Mouse (Mus musculus): ENCODE data around the gene Crygb.
"Not testable (repeated sequence)": the region's sequence is repeated elsewhere in the genome, so short reads cannot be mapped to it uniquely, and the experiment has no call there.

Crygb gene

DNA sequence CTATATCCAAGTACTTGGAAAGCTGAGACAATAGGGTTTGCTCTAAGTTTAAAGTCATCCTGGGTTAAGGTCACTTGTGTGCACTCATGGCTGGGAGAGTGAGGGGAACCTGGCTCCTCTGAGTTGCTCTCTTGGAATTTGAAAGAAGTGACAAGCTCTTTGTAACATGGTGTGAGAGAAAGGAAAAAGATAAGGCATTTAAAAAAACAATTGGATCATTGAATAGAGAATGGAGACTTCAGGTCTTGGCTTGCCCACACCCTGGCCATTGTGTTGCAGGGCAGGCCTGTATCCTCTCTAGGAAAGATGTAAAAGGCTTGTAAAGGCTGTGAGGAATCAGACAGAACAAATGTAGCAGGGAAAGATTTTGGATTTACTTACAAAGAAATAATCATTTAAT is 14.2 kb downstream of the Crygb start:
- no peak for DNase-seq (ENCODE audit: low spot score)

DNA sequence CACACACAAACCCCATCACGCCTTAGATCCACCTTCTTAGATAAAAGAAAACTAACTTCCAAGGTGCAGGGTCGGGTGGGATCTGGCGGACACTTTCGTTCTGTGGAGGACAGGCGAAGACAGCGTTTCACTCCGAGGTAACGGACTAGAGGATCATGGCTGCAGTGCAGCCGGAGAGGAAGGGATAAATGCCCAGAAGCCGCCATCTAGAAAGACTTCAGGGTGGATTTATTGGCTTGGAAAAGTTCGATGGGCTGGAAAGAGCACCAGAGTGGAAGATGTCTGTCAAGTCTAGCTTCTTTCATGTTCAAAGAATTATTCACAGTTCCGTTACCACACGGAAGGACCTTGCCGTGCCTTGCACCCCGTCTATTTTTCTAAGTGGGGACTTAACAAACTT is 17.9 kb downstream of the Crygb start:
- DNase-seq (ENCODE audit: low spot score): no peak

DNA sequence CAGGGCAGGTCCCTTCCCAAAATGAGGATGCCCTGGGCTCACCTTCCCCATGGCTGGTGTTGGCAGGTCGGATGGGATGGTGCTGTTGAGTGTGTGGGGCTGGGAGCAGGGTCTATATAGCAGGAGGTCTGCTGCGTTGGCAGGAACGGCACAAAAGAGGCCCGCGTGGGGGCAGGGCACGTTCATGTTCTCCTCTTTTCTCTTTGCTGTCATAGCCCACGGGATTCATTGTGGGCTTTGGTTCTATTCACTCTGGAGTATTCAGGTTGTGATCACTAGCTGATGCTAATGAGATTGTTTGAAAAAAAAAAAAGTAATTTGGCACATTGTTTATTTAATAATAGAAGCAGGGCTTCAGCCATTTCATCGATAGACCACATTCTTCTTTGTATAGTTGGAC is 18.7 kb downstream of the Crygb start, which contains the start of gene Crygd:
Gene Crygd (minus strand): TSS at position 101 of the 400 bp plus-strand sequence.
- no peak for DNase-seq (ENCODE audit: low spot score)

DNA sequence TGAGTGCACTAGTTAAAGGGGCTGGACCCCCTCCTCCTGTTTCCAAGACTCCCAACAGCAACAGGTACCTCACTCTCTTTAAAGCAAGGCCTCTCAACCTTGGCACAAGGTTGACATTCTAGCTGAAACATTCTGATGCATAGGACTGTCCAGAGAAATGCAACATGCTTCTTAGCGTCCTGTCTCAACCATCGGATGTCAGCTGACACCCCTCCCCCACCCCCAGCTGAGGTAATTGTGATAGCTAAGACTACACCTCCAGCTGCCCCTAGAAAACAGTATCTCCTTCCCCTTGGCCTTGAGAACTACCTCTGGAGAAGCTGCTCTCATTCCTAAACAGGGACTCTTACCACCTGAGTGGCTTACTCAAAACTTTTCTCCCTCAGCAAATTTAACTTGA is 29.9 kb downstream of the Crygb start:
- DNase-seq (ENCODE audit: low spot score): no peak

DNA sequence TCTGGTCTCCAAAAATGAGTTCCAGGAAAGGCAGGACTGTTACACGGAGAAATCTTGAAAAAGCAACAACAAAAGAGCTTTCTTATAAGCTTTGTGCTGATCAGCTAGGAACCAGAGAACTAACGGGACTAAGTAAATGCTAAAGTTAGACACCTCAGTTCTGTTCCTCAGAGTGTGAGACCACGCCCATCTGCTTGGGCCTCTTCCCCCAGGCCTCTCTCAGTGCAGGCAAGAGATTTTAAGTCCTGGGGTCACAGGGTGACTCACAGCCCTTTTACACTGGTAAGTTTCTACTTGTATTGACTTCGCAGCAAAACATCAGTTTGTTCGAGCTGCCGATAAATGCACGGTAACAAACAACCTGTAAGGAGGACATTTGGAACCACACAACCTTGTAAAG is 30.4 kb downstream of the Crygb start:
- DNase-seq (ENCODE audit: low spot score): no peak

DNA sequence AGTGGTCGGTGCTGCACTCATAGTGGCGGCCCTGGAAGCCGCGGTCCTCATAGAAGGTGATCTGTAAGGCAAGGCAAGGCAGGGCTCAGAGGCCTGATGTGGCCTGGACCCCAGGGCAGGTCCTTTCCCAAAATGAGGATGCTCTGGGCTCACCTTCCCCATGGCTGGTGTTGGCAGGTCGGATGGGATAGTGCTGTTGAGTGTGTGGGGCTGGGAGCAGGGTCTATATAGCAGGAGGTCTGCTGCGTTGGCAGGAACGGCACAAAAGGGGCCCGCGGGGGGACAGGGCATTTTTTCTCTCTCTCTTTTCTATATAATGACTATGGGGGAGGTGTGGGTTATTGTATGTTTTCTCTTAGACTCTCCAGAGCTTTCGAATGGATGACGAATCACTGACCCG is 31.1 kb downstream of the Crygb start, which contains the start of gene Cryge:
Gene Cryge (minus strand): TSS at position 198 of the 400 bp plus-strand sequence.
- DNase-seq (ENCODE audit: low spot score): not testable (repeated sequence)

DNA sequence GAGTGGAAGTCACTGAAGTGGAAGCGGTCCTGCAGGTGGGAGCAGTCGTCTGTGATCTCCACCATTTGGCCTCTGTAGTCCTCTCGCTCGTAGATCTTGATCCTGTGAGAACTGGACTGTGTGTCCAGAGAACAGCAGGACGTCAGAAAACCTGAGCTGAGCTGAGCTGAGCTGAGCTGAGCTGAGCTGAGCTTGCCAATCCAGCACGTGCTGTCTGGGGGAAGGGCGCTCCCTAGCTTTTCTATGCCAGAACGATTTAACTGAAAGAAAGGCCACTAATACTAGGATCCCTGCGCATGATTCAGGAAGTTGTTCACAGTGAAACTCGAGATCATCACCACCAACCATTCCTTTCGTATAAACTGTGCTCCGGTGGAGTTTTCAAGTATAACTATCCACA is 33.3 kb downstream of the Crygb start:
- DNase-seq (ENCODE audit: low spot score): no peak

DNA sequence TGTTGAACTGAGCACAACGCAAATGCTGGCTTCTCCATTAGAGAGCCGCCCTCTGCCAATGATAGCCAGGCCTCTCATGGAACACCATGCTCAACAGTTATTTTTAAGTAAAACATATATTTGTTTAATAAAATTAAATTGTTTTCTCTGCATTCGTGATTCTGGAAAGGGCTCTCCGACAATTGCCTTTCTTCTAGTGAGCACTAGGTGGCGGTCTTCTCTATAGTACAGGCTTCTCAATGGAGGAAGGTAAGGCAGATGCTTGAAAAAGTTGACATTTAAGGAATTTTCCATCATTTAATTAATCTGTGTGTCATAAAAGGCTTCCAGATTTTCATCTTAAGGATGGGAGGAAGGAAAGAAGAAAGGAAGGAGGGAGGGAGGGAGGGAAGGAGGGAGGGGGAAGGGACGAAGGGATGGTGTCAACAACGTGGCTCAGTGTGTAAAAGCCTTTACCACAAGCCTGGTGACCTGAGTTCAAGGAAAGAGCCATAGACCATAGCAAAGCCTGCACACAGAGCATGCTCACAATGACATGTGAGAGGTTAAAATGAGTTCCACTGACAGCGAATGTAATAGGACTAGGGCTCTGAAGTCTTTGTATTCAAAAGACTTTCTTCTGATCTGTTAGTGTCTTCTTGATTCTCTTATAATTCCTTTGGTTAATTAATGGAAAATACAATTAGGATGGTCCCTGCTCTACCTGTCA is 35.5 kb downstream of the Crygb start:
- DNase-seq (ENCODE audit: low spot score): no peak

DNA sequence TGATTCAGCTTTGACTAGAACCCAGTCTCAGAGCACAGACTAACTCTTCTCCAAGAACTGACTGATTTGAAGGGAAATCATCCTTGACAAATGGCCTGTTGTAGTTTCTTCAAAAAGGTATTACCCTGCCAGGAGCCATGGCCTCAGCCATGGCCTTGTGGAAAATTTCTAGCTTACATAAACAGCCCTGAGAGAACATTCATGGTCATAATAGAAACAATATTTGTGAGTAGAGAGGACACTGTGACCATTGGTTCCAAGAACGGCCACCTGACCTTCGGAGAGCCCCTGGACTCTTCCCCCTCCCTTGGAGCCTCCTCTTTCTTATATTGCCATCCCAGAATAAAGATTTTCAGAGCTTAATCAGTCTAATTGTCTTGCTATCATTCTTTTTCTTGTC is 38.7 kb downstream of the Crygb start:
- DNase-seq (ENCODE audit: low spot score): no peak

DNA sequence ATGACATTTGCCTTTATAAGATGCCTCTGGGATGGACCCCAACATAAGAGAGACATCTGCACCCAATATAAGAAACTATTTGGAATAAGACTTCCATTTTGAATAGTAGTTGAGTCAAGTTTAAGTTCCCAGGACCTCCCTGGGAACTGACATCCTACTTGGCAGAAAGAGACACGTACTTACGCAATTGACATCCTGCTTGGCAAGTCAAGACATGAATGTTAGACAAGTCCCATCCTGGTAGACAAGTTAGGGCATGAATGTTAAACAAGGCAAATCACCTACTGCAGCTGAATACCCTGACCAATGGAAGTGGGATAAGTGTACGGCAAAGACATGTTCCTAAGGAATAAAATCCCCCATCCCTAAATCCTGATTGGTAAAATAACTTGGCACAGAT is 40.3 kb downstream of the Crygb start:
- DNase-seq (ENCODE audit: low spot score): no peak

DNA sequence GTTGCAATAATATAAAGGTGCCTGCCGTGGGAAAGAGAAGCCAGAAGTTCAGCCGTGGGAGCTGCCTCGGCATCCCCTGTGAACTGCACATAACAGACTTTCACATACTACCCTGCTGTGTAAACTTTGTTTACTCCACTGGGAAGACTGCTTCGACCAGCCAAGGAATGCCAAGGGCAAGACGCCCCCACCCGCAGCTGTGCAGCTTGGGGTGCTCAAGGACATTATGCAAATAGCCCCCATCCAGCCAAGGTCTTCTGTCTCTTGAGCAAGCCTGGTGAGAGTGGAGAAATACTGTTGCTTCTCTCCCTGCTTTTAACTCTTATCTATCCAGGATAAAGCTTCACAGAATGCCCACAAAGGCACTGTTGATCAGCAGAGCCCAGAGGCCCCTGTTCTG is 41.3 kb downstream of the Crygb start:
- no peak for DNase-seq (ENCODE audit: low spot score)

DNA sequence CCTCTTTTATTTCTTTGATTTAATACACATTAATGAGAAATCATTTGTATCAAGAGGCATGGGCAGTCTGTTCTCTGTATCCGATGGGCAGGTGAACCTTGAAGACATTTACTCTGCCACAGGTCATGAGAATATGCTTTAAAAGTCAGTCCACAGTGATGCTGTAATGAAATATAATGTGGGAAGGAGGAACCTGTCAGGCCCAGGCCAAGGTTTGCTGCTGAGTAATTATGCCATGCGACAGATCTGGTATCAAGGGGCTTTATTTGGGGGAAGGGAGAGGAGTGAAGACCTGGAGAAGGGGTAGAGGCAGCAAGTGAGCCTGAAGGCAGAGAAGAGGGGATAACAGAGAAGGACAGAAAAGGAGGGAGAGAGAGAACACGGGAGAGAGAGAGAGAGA is 42.4 kb downstream of the Crygb start:
- no peak for DNase-seq (ENCODE audit: low spot score)

DNA sequence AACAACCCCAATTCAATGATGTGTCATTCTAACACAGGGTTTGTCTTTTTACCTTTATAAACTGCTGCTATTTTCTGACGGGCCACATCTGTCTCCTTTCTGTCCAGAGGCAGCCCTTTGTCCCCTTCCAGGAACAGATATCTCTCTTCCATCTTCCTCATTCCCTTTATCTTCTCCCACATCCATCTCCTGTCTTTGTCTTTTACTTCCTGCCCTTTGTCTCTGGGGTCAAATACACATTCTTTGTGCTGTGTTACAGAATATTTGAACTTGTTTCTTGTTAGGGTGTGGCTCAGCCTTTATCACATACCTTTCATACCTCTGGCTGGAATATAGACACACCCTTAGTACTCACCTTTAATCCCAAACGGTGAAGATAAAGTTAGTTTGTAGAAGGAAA is 44.5 kb downstream of the Crygb start:
- DNase-seq (ENCODE audit: low spot score): no peak

DNA sequence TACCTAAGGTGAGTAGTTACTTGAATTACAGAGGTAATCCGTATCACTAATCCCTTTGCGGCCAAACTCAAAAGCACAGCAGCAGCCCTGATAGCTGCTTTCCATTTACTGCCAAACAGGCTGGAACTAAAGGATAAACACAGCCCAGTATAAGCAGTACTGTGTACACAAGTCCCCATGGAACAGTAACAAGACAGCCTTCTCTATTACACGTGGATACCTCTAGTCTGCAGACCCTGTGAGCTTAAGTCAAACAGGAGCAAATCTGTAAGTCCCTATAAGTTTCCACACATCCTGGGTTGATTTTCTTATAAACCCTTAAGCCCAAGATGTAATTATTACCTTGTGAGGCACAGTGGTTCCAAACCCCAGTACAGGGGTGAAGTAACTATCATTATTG is 46.6 kb downstream of the Crygb start:
- DNase-seq (ENCODE audit: low spot score): no peak

DNA sequence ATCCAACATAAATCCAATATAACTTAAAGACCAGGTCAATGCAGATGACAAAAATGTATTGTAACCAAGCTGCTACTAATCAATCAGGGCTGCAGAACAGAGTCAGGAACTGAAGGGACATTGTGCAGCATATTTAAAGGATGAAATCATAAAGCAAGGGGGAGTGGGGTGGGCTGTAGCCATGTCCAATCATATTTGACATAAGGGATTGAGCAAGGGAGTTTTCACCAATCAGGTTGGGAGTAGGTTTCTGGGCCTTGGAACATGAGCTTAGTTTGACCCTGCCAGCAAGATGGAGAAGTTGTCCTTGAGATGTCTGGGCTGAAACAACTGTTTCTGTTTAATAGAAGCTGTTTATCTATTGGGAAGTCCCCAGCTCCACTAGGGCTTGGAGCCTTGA is 49.4 kb downstream of the Crygb start, which contains the start of gene Akr1cl:
Gene Akr1cl (minus strand): TSS at position 119 of the 400 bp plus-strand sequence.
- DNase-seq (ENCODE audit: low spot score): no peak

Data from T-cell, adult 2 months (primary cell).